Mouse (Mus musculus) erythroblast, embryonic 14.5 days (primary cell): ENCODE results near the gene Slc22a13.

Experiments
- GATA1 ChIP-seq: IDR thresholded peaks from 2 replicates; pipeline ENCODE4 v1.6.1; 2012; ENCODE audit warnings: low read length, inconsistent platforms, mixed read lengths
- TAL1 ChIP-seq: IDR thresholded peaks from 3 replicates; pipeline ENCODE4 v1.6.1; 2012; ENCODE audit warnings: low read length, inconsistent platforms, mixed read lengths

- TF ChIP-seq GATA1: no peak
- no peak for TF ChIP-seq TAL1
These were observed 46.2 kb upstream of the Slc22a13 start for GRCm38 (mm10) chr9:119255096-119255495.
